In the genomic region with DNA sequence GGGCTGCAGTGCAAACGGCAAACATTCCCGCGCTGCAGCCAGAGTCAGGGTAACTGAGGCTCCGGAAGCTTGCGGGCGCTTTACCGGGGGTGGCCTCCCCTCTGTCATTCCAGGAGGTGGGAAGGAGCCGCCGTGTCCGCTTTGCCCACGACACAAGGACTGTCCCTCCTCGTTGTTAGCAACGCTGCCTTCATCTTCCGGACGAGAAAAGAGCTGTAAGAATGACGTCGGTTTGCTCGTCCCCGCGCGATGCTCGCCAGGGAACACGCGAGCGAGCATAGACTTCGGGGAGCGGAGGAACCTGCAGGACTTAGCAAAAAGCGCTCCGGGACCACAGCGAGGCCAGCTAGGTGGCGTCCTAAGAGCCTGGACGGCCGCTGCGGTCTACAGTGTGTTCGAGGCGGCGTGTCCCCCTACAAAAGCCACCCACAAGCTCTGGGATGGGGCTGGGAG, we compare ENCODE assay signal across 8 mouse cellular contexts. TPM values are rescaled to one million over a fixed set of nuclear protein-coding genes. Genes with fewer than 3 reads are reported as not detected.
DNase-seq lines count a peak whose midpoint lies in the region; ATAC-seq and TF ChIP-seq lines count a peak whose summit lies in the region.

No protein-coding gene starts in this region.

- peak overlapping the region; percentile 79 for H3K9ac ChIP-seq in embryonic facial prominence, embryonic 13.5 days
- peak overlapping the region; percentile 80 for H3K9ac ChIP-seq in heart, embryonic 11.5 days (ENCODE audit: low read depth, low read length)
- H3K9ac ChIP-seq in kidney, embryonic 15.5 days, result peak overlapping the region; percentile 63
- H3K9ac ChIP-seq in liver, adult 2 months (ENCODE audit: low read depth, low read length), result peak overlapping the region; percentile 47

- H3K79me2 ChIP-seq in liver, adult 2 months (ENCODE audit: control insufficient read depth, insufficient read depth, low read length), result no peaks in the 10 kb centered on the region

- H3K27me3 ChIP-seq in embryonic facial prominence, embryonic 13.5 days, result no peaks in the 10 kb centered on the region
- H3K27me3 ChIP-seq in heart, embryonic 11.5 days (ENCODE audit: control insufficient read depth, insufficient read depth, low read length), result no peaks in the 10 kb centered on the region
- H3K27me3 ChIP-seq in kidney, embryonic 15.5 days, result no peaks in the 10 kb centered on the region
- no peaks in the 10 kb centered on the region for H3K27me3 ChIP-seq in liver, adult 2 months (ENCODE audit: control insufficient read depth, insufficient read depth, low read length)

- H3K27ac ChIP-seq in embryonic facial prominence, embryonic 13.5 days, result peak overlapping the region; percentile 79
- peak overlapping the region; percentile 62 for H3K27ac ChIP-seq in heart, embryonic 11.5 days (ENCODE audit: low read depth, low read length)
- peak overlapping the region; percentile 59 for H3K27ac ChIP-seq in kidney, embryonic 15.5 days
- 0 out of 2 replicates have a peak overlapping the region, but pooled peaks have one; percentile 6 for H3K27ac ChIP-seq in liver, adult 2 months (replicated peaks; ENCODE audit: insufficient read depth, low read depth, low read length)

- 0 out of 2 replicates have a peak, but pooled peaks have one; percentile 25 for TF ChIP-seq CTCF in liver, adult 2 months (IDR thresholded peaks at IDR 0.05; ENCODE audit: low read depth, low read length)

- WGBS in embryonic facial prominence, embryonic 13.5 days, result under 1% methylated on average over 37 of the region's 37 CpGs
- WGBS in heart, embryonic 11.5 days (ENCODE audit: insufficient replicate concordance), result under 1% methylated on average over 37 of the region's 37 CpGs
- under 1% methylated on average over 37 of the region's 37 CpGs for WGBS in kidney, embryonic 15.5 days
- under 1% methylated on average over 37 of the region's 37 CpGs for WGBS in liver, adult 2 months

- H3K4me3 ChIP-seq in embryonic facial prominence, embryonic 13.5 days, result peak overlapping the region; percentile 72
- peak overlapping the region; percentile 83 for H3K4me3 ChIP-seq in heart, embryonic 11.5 days (ENCODE audit: low read depth, low read length)
- H3K4me3 ChIP-seq in kidney, embryonic 15.5 days (replicated peaks), result peak overlapping the region; percentile 84
- peak overlapping the region; percentile 78 for H3K4me3 ChIP-seq in liver, adult 2 months (ENCODE audit: insufficient read depth, low read depth, low read length)

- H3K4me1 ChIP-seq in embryonic facial prominence, embryonic 13.5 days, result peaks cover 13% of the 10 kb centered on the region
- H3K4me1 ChIP-seq in heart, embryonic 11.5 days (ENCODE audit: control insufficient read depth, insufficient read depth, low read length), result peaks cover 10% of the 10 kb centered on the region
- H3K4me1 ChIP-seq in kidney, embryonic 15.5 days, result peaks cover 11% of the 10 kb centered on the region
- 0 out of 2 replicates have a peak, but pooled peaks cover 2% of the 10 kb centered on the region for H3K4me1 ChIP-seq in liver, adult 2 months (ENCODE audit: control insufficient read depth, insufficient read depth, low read length)

- H3K9me3 ChIP-seq in embryonic facial prominence, embryonic 13.5 days, result no peaks in the 10 kb centered on the region
- H3K9me3 ChIP-seq in heart, embryonic 11.5 days (replicated peaks; ENCODE audit: control insufficient read depth, low read length), result no peaks in the 10 kb centered on the region
- no peaks in the 10 kb centered on the region for H3K9me3 ChIP-seq in kidney, embryonic 15.5 days (replicated peaks)

- peak; percentile 58; the same call in 1 of the 2 replicates for ATAC-seq in embryonic facial prominence, embryonic 13.5 days (ENCODE audit: insufficient number of reproducible peaks, insufficient read depth, low FRiP score, low TSS enrichment, low read depth)
- peak; percentile 71 for ATAC-seq in heart, embryonic 11.5 days (replicated peaks; ENCODE audit: insufficient number of reproducible peaks, low FRiP score, low TSS enrichment)
- peak; percentile 79 for ATAC-seq in kidney, embryonic 15.5 days (replicated peaks; ENCODE audit: low FRiP score)

- H3K36me3 ChIP-seq in embryonic facial prominence, embryonic 13.5 days, result peaks cover 16% of the 10 kb centered on the region; the same call in 1 of the 2 replicates
- H3K36me3 ChIP-seq in heart, embryonic 11.5 days (ENCODE audit: control insufficient read depth, insufficient read depth, low read length), result no peaks in the 10 kb centered on the region; the same call in 1 of the 2 replicates
- peaks cover 15% of the 10 kb centered on the region for H3K36me3 ChIP-seq in kidney, embryonic 15.5 days
- no peaks in the 10 kb centered on the region for H3K36me3 ChIP-seq in liver, adult 2 months (ENCODE audit: control insufficient read depth, insufficient read depth, low read length)

- TF ChIP-seq POLR2A in liver, adult 2 months (IDR thresholded peaks at IDR 0.05; ENCODE audit: extremely low read depth, insufficient read depth, low read length), result no peak

- H3K4me2 ChIP-seq in embryonic facial prominence, embryonic 13.5 days, result peak overlapping the region; percentile 88
- H3K4me2 ChIP-seq in heart, embryonic 11.5 days, result peak overlapping the region; percentile 81
- peak overlapping the region; percentile 81 for H3K4me2 ChIP-seq in kidney, embryonic 15.5 days

- DNase-seq in B cell, adult 2 months, result peak; percentile 58 to 62
- DNase-seq in adrenal gland, postnatal 4 days (ENCODE audit: low spot score in 2 of 2), result peak; percentile 6 to 22
- DNase-seq in liver, adult 2 months (ENCODE audit: extremely low read depth, low read depth, low spot score), result peak; percentile 57
- peak; percentile 8 to 28 for DNase-seq in monocyte, adult 2 months (ENCODE audit: low read depth in 1 of 2, low spot score in 2 of 2)
- DNase-seq in spleen, postnatal 14 days (ENCODE audit: low spot score in 2 of 2), result peak; percentile 35 to 42

RNA-seq across cellular contexts. Expression of gene Prim2, which starts 0.6 kb away (rescaled TPM):
- total RNA-seq in adrenal gland, postnatal 4 days (2021), result 10 to 100 TPM; 14.9 to 18.6 TPM
- 43.1 and 44.6 TPM in 2 replicates for polyA plus RNA-seq in embryonic facial prominence, embryonic 13.5 days (2015; fragmentation: Nextera tagmentation; extraction: Ambion mirVana)
- polyA plus RNA-seq in heart, embryonic 11.5 days (2014; fragmentation: Nextera tagmentation; extraction: Ambion mirVana), result 25.5 and 27.8 TPM in 2 replicates
- 37.1 and 39.1 TPM in 2 replicates for polyA plus RNA-seq in kidney, embryonic 15.5 days (2015; fragmentation: Nextera tagmentation; extraction: Ambion mirVana)
- 5.0 and 5.1 TPM in 2 replicates for total RNA-seq in liver, adult 2 months (2014; rRNA removed)
- 1.2 and 1.5 TPM in 2 replicates for polyA plus RNA-seq in liver, adult 2 months (2012; rRNA removed)

RNA-seq across cellular contexts. Expression of gene Rab23, which starts 49.5 kb away (rescaled TPM):
- 10 to 100 TPM; 20.1 to 23.2 TPM for total RNA-seq in adrenal gland, postnatal 4 days (2021)
- 37.7 and 38.0 TPM in 2 replicates for polyA plus RNA-seq in embryonic facial prominence, embryonic 13.5 days (2015; fragmentation: Nextera tagmentation; extraction: Ambion mirVana)
- polyA plus RNA-seq in heart, embryonic 11.5 days (2014; fragmentation: Nextera tagmentation; extraction: Ambion mirVana), result 14.2 and 14.4 TPM in 2 replicates
- polyA plus RNA-seq in kidney, embryonic 15.5 days (2015; fragmentation: Nextera tagmentation; extraction: Ambion mirVana), result 28.0 and 30.2 TPM in 2 replicates
- 11.4 and 13.6 TPM in 2 replicates for total RNA-seq in liver, adult 2 months (2014; rRNA removed)
- polyA plus RNA-seq in liver, adult 2 months (2012; rRNA removed), result 4.5 and 5.4 TPM in 2 replicates

Comparison
In these comparisons a context has a peak if more than half of its experiments do, and no peak if none do; other contexts are left out.
1. Peak in every context shown above with its lines: DNase-seq, ATAC-seq, H3K4me3 ChIP-seq and H3K27ac ChIP-seq.
2. H3K27ac ChIP-seq: peak in every context shown above with its lines; median percentile 79 in embryonic facial prominence, embryonic 13.5 days; 62 in heart, embryonic 11.5 days; 59 in kidney, embryonic 15.5 days; 6 in liver, adult 2 months.
3. RNA of gene Prim2, which starts 0.6 kb away (polyA plus RNA-seq): 43.1 to 44.6 TPM in embryonic facial prominence, embryonic 13.5 days, 37.1 to 39.1 TPM in kidney, embryonic 15.5 days and 25.5 to 27.8 TPM in heart, embryonic 11.5 days; 1.2 to 1.5 TPM in liver, adult 2 months; every median in the first group is over 10 times any median in the second.